Mouse (Mus musculus) lung, postnatal 0 days (tissue): Measurements from ENCODE around the gene Maff. TPM values are rescaled to one million over a fixed set of nuclear protein-coding genes. Genes with fewer than 3 reads are reported as not detected.

ENCODE experiments used
- ATAC-seq: fragments of 200-750 bp; cut with Nextera tagmentation; 2 replicates; pipeline ENCODE4 v1.8.0; 2017; ENCODE audit warnings: moderate library complexity
- DNase-seq: peaks from one replicate; pipeline ENCODE4 v3.0.0-alpha.2; 2016; ENCODE audit warnings: low spot score
- H3K27ac ChIP-seq: fragments of 300-500 bp; sonication (generic); 2 replicates; pipeline ENCODE4 v1.5.1; 2014; ENCODE audit warnings: antibody characterized with exemption, mild to moderate bottlenecking, low read length, mixed read lengths
- H3K27me3 ChIP-seq: fragments of 300-500 bp; sonication (generic); replicated peaks from 2 replicates; pipeline ENCODE4 v1.6.1; 2014; ENCODE audit warnings: low read length, mixed read lengths; ENCODE audit not compliant: insufficient read depth
- H3K36me3 ChIP-seq: fragments of 300-500 bp; sonication (generic); 2 replicates; pipeline ENCODE4 v1.6.1; 2014; ENCODE audit warnings: low read length, mixed read lengths; ENCODE audit not compliant: insufficient read depth
- H3K4me1 ChIP-seq: fragments of 300-500 bp; sonication (generic); 2 replicates; pipeline ENCODE4 v1.6.1; 2014; ENCODE audit warnings: antibody characterized with exemption, low read depth, low read length, mixed read lengths; ENCODE audit not compliant: insufficient read depth
- H3K4me2 ChIP-seq: fragments of 300-500 bp; sonication (generic); replicated peaks from 2 replicates; pipeline ENCODE4 v1.6.1; 2014; ENCODE audit warnings: low read depth, mild to moderate bottlenecking, low read length, moderate library complexity, mixed read lengths
- H3K4me3 ChIP-seq: fragments of 300-500 bp; sonication (generic); 2 replicates; pipeline ENCODE4 v1.5.1; 2014; ENCODE audit warnings: low read depth, low read length
- H3K9ac ChIP-seq: fragments of 300-500 bp; sonication (generic); replicated peaks from 2 replicates; pipeline ENCODE4 v1.6.1; 2014; ENCODE audit warnings: low read depth, mild to moderate bottlenecking
- H3K9me3 ChIP-seq: fragments of 300-500 bp; sonication (generic); 2 replicates; pipeline ENCODE4 v1.6.1; 2016; ENCODE audit warnings: low read length, mixed read lengths
- CTCF ChIP-seq: IDR thresholded peaks from 2 replicates; pipeline ENCODE4 v1.5.1; 2016; ENCODE audit warnings: antibody characterized with exemption, mild to moderate bottlenecking
- EP300 ChIP-seq: IDR thresholded peaks from 2 replicates; pipeline ENCODE4 v1.6.1; 2016; ENCODE audit warnings: antibody characterized with exemption, mild to moderate bottlenecking, control low read depth
- WGBS: fragments of 180-500 bp; shearing (Covaris S2); extraction: QIAGEN DNeasy Blood & Tissue Kit; methylation state at CpG from one replicate; pipeline ENCODE4 v1.1.7; 2014; 5-methylcytosine and 5-hydroxymethylcytosine counted together
- polyA plus RNA-seq: library from polyadenylated mRNA; unstranded; fragments of >200 nt; fragmentation: Nextera tagmentation; extraction: Ambion mirVana; gene quantifications from 2 replicates; pipeline ENCODE4 v1.2.1, GENCODE M21; 2015

Maff gene
- polyA plus RNA-seq, 1 experiment from 2014 or later, result 10.6 TPM

GRCm38 (mm10) chr15:79394842-79395241 is 48.4 kb downstream of the Maff start:
- WGBS, result 34% methylated on average over 4 of the region's 4 CpGs
- peak overlapping the region; percentile 49; the same call in 1 of the 2 replicates for H3K4me2 ChIP-seq
- ATAC-seq (peak; percentile 45), DNase-seq (peak; percentile 80)
- H3K4me3 ChIP-seq, result 0 out of 2 replicates have a peak overlapping the region, but pooled peaks have one; percentile 3
- no peaks in the 10 kb centered on the region for H3K27me3 ChIP-seq
- 0 out of 2 replicates have a peak overlapping the region, but pooled peaks have one; percentile 47 for H3K27ac ChIP-seq
- TF ChIP-seq EP300, result peak; percentile 4; the same call in 1 of the 2 replicates
- TF ChIP-seq CTCF, result no peak
- H3K9me3 ChIP-seq, result no peaks in the 10 kb centered on the region
- peaks cover 48% of the 10 kb centered on the region for H3K4me1 ChIP-seq
- H3K9ac ChIP-seq, result no peak overlapping the region
- no peaks in the 10 kb centered on the region for H3K36me3 ChIP-seq

GRCm38 (mm10) chr15:79395281-79395680 is 48.9 kb downstream of the Maff start:
- H3K9ac ChIP-seq, result no peak overlapping the region
- H3K4me2 ChIP-seq, result peak overlapping the region; percentile 49

DNA sequence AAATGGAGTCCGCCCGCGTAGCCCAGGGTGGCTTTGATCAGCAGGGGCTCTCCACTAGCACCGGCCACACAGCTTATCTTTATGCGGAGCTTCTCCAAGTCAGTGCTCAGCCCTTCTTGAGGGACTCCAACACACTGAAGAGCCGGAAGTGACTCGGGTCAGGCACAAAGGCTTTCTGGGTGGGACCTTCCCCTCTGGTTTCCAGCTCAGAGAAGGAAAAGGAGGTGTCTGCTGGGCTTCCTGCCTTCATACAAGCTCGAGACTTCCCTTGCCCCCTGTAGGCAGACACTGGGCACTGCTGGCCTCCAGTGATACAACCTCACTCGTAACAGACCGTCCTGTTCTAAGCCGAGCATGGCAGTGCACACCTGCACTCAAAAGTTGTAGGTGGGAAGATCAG is 50.3 kb downstream of the Maff start:
- Histone ChIP-seq H3K27ac (peak overlapping the region; percentile 84), H3K9ac (peak overlapping the region; percentile 24), H3K4me3 (peak overlapping the region; percentile 24), H3K4me1 (peaks cover 49% of the 10 kb centered on the region), H3K9me3 (no peaks in the 10 kb centered on the region), H3K36me3 (no peaks in the 10 kb centered on the region), H3K27me3 (no peaks in the 10 kb centered on the region), H3K4me2 (peak overlapping the region; percentile 49)
- ATAC-seq, result peak; percentile 60
- TF ChIP-seq EP300 (peak; percentile 88), CTCF (peak; percentile 84)
- 60% methylated on average over 11 of the region's 11 CpGs for WGBS
- DNase-seq, result peak; percentile 91

More at GRCm38 (mm10) chr15:79395281-79395680, 48.9 kb downstream of the Maff start:
- H3K9me3 ChIP-seq, result no peaks in the 10 kb centered on the region
- DNase-seq (no peak), ATAC-seq (no peak)
- H3K4me3 ChIP-seq, result peak overlapping the region; percentile 3; the same call in 1 of the 2 replicates
- H3K36me3 ChIP-seq, result no peaks in the 10 kb centered on the region
- TF ChIP-seq EP300 (no peak), CTCF (no peak)
- WGBS, result 51% methylated on average over 6 of the region's 6 CpGs
- H3K27me3 ChIP-seq, result no peaks in the 10 kb centered on the region
- H3K4me1 ChIP-seq, result peaks cover 45% of the 10 kb centered on the region
- peak overlapping the region; percentile 47; the same call in 1 of the 2 replicates for H3K27ac ChIP-seq

GRCm38 (mm10) chr15:79399231-79400052 is 53.0 kb downstream of the Maff start:
- DNase-seq, result no peak
- Histone ChIP-seq H3K4me2 (no peak overlapping the region), H3K27ac (0 out of 2 replicates have a peak overlapping the region, but pooled peaks have one; percentile 35), H3K27me3 (no peaks in the 10 kb centered on the region), H3K9ac (no peak overlapping the region), H3K36me3 (no peaks in the 10 kb centered on the region), H3K4me3 (no peak overlapping the region), H3K4me1 (peaks cover 39% of the 10 kb centered on the region), H3K9me3 (no peaks in the 10 kb centered on the region)
- TF ChIP-seq EP300 (no peak), CTCF (peak; percentile 27)
- WGBS, result 66% methylated on average over 14 of the region's 14 CpGs
- no peak for ATAC-seq

DNA sequence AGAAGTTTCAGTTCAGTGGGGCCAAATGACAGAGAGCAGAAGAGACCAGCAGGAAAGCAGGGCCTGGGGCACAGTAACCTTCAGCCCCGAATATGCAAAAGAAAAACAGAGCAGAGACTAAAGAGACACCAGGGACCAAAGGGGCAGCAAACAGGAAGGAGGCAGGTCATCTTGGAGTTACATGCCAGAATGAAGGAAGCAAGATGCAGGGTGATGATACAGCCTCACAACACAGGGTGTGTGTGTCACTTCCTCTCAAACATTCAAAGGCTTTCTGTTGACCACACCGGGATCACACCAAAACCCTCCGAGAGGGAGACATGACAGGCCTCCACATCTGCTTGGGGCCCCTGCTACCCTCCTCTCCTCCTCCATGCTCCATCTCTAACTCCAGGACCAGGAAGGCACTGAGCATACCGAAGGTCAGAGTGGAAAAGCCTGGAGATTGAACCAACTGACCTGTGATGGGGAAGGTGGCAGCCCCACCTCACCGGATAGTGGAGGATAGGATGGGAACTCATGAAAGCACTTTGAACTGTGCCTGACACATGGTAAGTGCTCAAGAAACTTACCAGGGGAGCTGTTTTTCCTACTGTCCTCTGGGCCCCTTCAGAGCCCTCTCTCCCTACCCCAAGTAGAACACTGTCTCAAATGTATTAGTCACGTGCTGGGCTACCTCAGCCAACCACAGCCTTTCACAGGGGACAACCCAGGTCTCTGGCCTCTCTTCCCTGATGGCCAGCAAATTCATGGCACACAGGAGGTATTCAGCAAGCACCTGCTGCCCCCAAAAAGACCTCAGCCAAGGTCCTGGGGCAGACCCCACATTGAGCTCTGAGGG is 53.9 kb downstream of the Maff start:
- H3K4me1 ChIP-seq, result peaks cover 35% of the 10 kb centered on the region

DNA sequence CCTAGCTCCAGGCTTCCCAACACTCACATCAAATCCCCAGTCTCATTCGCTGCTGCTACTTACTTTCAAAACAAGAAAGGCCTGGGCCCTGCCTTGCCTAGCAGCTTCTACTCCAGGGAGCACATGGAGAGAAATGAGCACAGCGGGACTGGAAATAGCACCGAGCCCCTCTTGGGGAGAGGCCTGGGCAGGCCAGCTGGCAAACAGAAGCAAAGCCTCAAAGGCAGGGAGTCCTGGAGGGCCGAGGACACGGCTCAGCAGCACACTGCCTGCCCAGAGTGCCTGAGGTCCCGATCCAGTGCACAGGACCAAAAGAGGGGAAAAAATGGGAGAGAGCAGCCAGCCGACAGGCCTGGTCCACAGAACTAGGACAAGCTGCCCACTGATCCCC is 54.5 kb downstream of the Maff start:
- TF ChIP-seq CTCF (no peak), EP300 (no peak)
- Histone ChIP-seq H3K9me3 (no peaks in the 10 kb centered on the region), H3K36me3 (no peaks in the 10 kb centered on the region), H3K4me1 (peaks cover 29% of the 10 kb centered on the region), H3K4me2 (peak overlapping the region; percentile 28; the same call in 1 of the 2 replicates), H3K27me3 (no peaks in the 10 kb centered on the region), H3K27ac (peak overlapping the region; percentile 35), H3K9ac (no peak overlapping the region; the same call in 1 of the 2 replicates), H3K4me3 (no peak overlapping the region)
- ATAC-seq (no peak), DNase-seq (no peak)
- WGBS, result 49% methylated on average over 7 of the region's 7 CpGs

More for the DNA sequence above, 53.9 kb downstream of the Maff start:
- TF ChIP-seq EP300, result 0 out of 2 replicates have a peak, but pooled peaks have one; percentile 53
- no peak for TF ChIP-seq CTCF
- WGBS, result 43% methylated on average over 6 of the region's 6 CpGs
- Histone ChIP-seq H3K9ac (no peak overlapping the region), H3K9me3 (no peaks in the 10 kb centered on the region), H3K36me3 (no peaks in the 10 kb centered on the region), H3K4me3 (no peak overlapping the region), H3K4me2 (peak overlapping the region; percentile 18; the same call in 1 of the 2 replicates), H3K27ac (peak overlapping the region; percentile 35), H3K27me3 (no peaks in the 10 kb centered on the region)
- ATAC-seq (no peak), DNase-seq (peak; percentile 55)
